Mouse (Mus musculus) limb, embryonic 14.5 days (tissue): ENCODE measurements at regions not wholly inside any gene's neighbourhood (a gene's known extent, or its start where the extent isn't known, plus 50 kb on each side); places are given as distances from the start of the nearest gene placed in this dataset.

Experiments used
- ATAC-seq: fragments of 200-750 bp; cut with Nextera tagmentation; 2 replicates; pipeline ENCODE4 v1.8.0; 2017; ENCODE audit warnings: low read depth, moderate number of reproducible peaks, moderate TSS enrichment; ENCODE audit not compliant: low FRiP score
- DNase-seq: peaks from one replicate; pipeline ENCODE4 v3.0.0-alpha.2; 2015; ENCODE audit warnings: low spot score
- H3K27ac ChIP-seq: fragments of 300-500 bp; sonication (generic); replicated peaks from 2 replicates; pipeline ENCODE4 v1.5.1; 2014; ENCODE audit warnings: low read depth, mild to moderate bottlenecking, low read length, moderate library complexity, mixed read lengths
- H3K27me3 ChIP-seq: fragments of 300-500 bp; sonication (generic); 2 replicates; pipeline ENCODE4 v1.6.1; 2014; ENCODE audit warnings: low read length, mixed read lengths; ENCODE audit not compliant: control insufficient read depth, insufficient read depth
- H3K36me3 ChIP-seq: fragments of 300-500 bp; sonication (generic); 2 replicates; pipeline ENCODE4 v1.6.1; 2014; ENCODE audit warnings: mild to moderate bottlenecking, low read length, moderate library complexity, mixed read lengths; ENCODE audit not compliant: control insufficient read depth, insufficient read depth
- H3K4me1 ChIP-seq: fragments of 300-500 bp; sonication (generic); 2 replicates; pipeline ENCODE4 v1.6.1; 2014; ENCODE audit warnings: antibody characterized with exemption, low read length, mixed read lengths; ENCODE audit not compliant: control insufficient read depth, insufficient read depth
- H3K4me2 ChIP-seq: fragments of 300-500 bp; sonication (generic); replicated peaks from 2 replicates; pipeline ENCODE4 v1.6.1; 2014; ENCODE audit warnings: low read depth, mild to moderate bottlenecking, low read length, moderate library complexity; ENCODE audit not compliant: severe bottlenecking
- H3K4me3 ChIP-seq: fragments of 300-500 bp; sonication (generic); replicated peaks from 2 replicates; pipeline ENCODE4 v1.5.1; 2014; ENCODE audit warnings: low read length
- H3K9ac ChIP-seq: fragments of 300-500 bp; sonication (generic); 2 replicates; pipeline ENCODE4 v1.6.1; 2014; ENCODE audit warnings: mild to moderate bottlenecking, low read depth, low read length, moderate library complexity; ENCODE audit not compliant: severe bottlenecking
- H3K9me3 ChIP-seq: fragments of 300-500 bp; sonication (generic); 2 replicates; pipeline ENCODE4 v1.6.1; 2016; ENCODE audit warnings: low read length; ENCODE audit not compliant: control insufficient read depth
- POLR2A ChIP-seq: fragments of 200-500 bp; IDR thresholded peaks from 2 replicates; pipeline ENCODE4 v1.8.0; 2012; ENCODE audit warnings: inconsistent platforms, mild to moderate bottlenecking, moderate library complexity, borderline replicate concordance; ENCODE audit not compliant: insufficient read depth, insufficient read length; ENCODE audit errors: extremely low read depth
- WGBS: fragments of 180-500 bp; shearing (Covaris S2); extraction: QIAGEN DNeasy Blood & Tissue Kit; methylation state at CpG from one replicate; pipeline ENCODE4 v1.1.7; 2014; 5-methylcytosine and 5-hydroxymethylcytosine counted together

- Histone ChIP-seq H3K4me2 (no peak overlapping the region), H3K9me3 (no peaks in the 10 kb centered on the region), H3K27me3 (no peaks in the 10 kb centered on the region), H3K9ac (no peak overlapping the region), H3K4me1 (no peaks in the 10 kb centered on the region), H3K27ac (peak overlapping the region; percentile 34; the same call in 1 of the 2 replicates), H3K36me3 (no peaks in the 10 kb centered on the region), H3K4me3 (no peak overlapping the region)
- WGBS, result 47% methylated on average over 7 of the region's 7 CpGs
- ATAC-seq (peak; percentile 90), DNase-seq (peak; percentile 80)
- TF ChIP-seq POLR2A, result no peak
Observed at GRCm38 (mm10) chr8:35070246-35070989, 695.2 kb upstream of the Gm19410 start.

GRCm38 (mm10) chr8:35075971-35076370 is 689.6 kb upstream of the Gm19410 start:
- Histone ChIP-seq H3K4me2 (no peak overlapping the region), H3K9me3 (no peaks in the 10 kb centered on the region), H3K4me1 (no peaks in the 10 kb centered on the region), H3K9ac (no peak overlapping the region), H3K27me3 (no peaks in the 10 kb centered on the region), H3K36me3 (no peaks in the 10 kb centered on the region), H3K27ac (no peak overlapping the region), H3K4me3 (no peak overlapping the region)
- TF ChIP-seq POLR2A, result no peak
- no peak for DNase-seq
- ATAC-seq, result no peak
- 73% methylated on average over 10 of the region's 10 CpGs for WGBS

- no peaks in the 10 kb centered on the region for H3K36me3 ChIP-seq
- ATAC-seq, result no peak
- H3K9ac ChIP-seq, result no peak overlapping the region
- no peaks in the 10 kb centered on the region for H3K4me1 ChIP-seq
- H3K4me3 ChIP-seq, result no peak overlapping the region
- no peak overlapping the region for H3K27ac ChIP-seq
- 44% methylated on average over 1 of the region's 1 CpGs for WGBS
- no peak for TF ChIP-seq POLR2A
- no peak overlapping the region for H3K4me2 ChIP-seq
- DNase-seq, result no peak
- H3K9me3 ChIP-seq, result no peaks in the 10 kb centered on the region
- H3K27me3 ChIP-seq, result no peaks in the 10 kb centered on the region
Observed at GRCm38 (mm10) chr8:35083161-35083560, 682.4 kb upstream of the Gm19410 start.

- no peaks in the 10 kb centered on the region for H3K36me3 ChIP-seq
- no peaks in the 10 kb centered on the region for H3K9me3 ChIP-seq
- H3K27me3 ChIP-seq, result no peaks in the 10 kb centered on the region
- no peak overlapping the region for H3K4me2 ChIP-seq
- WGBS, result 97% methylated on average over 2 of the region's 2 CpGs
- H3K4me1 ChIP-seq, result no peaks in the 10 kb centered on the region
- no peak overlapping the region for H3K27ac ChIP-seq
- no peak for DNase-seq
- no peak overlapping the region for H3K9ac ChIP-seq
- no peak for ATAC-seq
- H3K4me3 ChIP-seq, result no peak overlapping the region
- TF ChIP-seq POLR2A, result no peak
Observed at GRCm38 (mm10) chr8:35087070-35087469, 678.5 kb upstream of the Gm19410 start.

- ATAC-seq, result no peak
- no peak overlapping the region for H3K4me2 ChIP-seq
- no peaks in the 10 kb centered on the region for H3K27me3 ChIP-seq
- no peak for DNase-seq
- no peak overlapping the region for H3K9ac ChIP-seq
- no peak for TF ChIP-seq POLR2A
- no peaks in the 10 kb centered on the region for H3K9me3 ChIP-seq
- H3K4me1 ChIP-seq, result no peaks in the 10 kb centered on the region
- 82% methylated on average over 18 of the region's 18 CpGs for WGBS
- H3K4me3 ChIP-seq, result no peak overlapping the region
- H3K27ac ChIP-seq, result no peak overlapping the region
- H3K36me3 ChIP-seq, result no peaks in the 10 kb centered on the region
Observed at GRCm38 (mm10) chr8:35088380-35089244, 677.0 kb upstream of the Gm19410 start.
